Mouse (Mus musculus) cerebellum, adult 9-10 months (tissue): ENCODE data around the gene Ssh1.

Experiments used
- DNase-seq: peaks from one replicate; pipeline ENCODE4 v3.0.0; 2022

Ssh1 gene

DNA sequence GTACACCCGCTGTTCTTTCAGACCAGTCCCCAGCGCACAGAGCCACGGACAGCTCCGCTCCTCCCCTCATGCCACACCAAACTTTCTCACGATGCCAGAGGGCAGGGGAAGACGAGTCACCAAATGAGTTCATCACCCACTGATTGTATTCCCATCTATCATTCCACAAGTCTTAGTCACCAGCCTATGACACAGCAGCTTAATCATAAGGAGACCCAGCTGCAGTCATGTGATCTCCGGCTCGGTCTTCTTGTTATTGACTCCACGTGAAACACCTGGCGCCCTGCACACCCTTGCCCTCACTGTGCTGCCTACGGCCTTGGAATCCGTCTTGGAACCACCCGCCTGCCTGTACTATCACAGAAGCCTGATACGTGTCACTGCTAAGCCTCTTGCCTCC lies 28.7 kb downstream of the Ssh1 start:
- DNase-seq, result no peak

- no peak for DNase-seq
Observed at GRCm38 (mm10) chr5:113961776-113962175, 31.9 kb downstream of the Ssh1 start.

- DNase-seq, result no peak
Observed at GRCm38 (mm10) chr5:113960416-113960815, 33.3 kb downstream of the Ssh1 start.

- no peak for DNase-seq
Observed at GRCm38 (mm10) chr5:113959039-113959438, 34.7 kb downstream of the Ssh1 start.

GRCm38 (mm10) chr5:113956510-113956909 lies 37.2 kb downstream of the Ssh1 start:
- DNase-seq, result peak; percentile 84

DNA sequence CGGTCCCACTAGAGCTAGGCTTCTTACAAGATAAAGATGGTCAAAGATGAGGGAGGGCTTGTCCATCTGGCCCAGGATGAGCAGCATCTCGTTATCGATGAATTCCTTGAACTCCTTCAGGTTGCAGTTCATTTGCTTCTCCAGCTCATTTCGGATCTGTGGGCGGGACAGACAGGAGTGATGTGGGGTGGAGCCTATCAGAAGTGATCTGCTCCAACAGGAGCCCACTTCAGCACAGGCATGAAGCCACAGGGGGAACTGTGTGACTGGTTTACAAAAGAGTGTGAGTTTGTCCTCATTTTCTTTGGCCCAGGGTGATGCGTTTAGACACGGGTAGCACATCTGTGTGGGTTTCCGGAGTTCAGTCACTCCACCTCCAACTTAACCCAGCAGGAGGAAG lies 38.0 kb downstream of the Ssh1 start:
- no peak for DNase-seq

GRCm38 (mm10) chr5:113955281-113955680 lies 38.4 kb downstream of the Ssh1 start:
- peak; percentile 33 for DNase-seq

DNA sequence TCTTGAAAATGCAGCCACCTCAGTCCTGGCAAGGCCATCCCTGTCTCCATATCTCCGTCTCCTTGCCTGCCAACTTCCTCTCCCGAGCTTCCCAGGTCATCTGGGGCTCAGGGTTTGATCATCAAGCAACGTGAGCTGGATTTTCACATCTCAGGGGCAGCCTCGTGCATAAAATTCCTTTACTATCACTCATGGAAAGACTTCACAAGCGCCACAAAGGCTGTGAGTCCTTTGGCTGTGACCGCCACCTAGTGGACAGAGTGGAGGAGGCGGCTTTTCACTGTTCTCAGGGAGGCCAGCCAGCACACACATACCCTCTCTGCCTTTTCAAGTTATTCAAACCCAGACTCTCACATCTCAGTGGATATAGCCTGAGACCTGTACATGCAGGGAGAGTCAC lies 39.3 kb downstream of the Ssh1 start:
- peak; percentile 86 for DNase-seq

DNA sequence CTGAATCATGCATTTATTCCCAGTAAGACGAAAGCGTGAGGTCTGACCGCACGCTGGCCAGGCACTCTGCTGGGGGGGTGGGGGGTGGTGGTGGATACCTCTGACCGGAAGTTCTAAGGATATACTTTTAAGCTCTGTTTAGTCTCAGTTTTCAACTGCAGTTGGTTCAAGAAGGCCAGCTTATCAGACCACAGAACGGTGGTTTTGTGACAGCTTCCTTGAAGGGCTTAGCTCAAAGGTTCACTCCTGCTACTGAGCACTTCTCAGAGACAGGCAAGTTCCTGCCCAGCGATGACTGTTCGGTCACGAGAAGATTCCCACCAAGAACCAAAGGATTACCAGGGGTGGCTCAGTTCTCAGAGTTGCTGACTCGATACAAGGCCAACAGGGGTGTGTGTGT lies 41.2 kb downstream of the Ssh1 start:
- no peak for DNase-seq

- DNase-seq, result no peak
Observed at GRCm38 (mm10) chr5:113951693-113952071, 42.0 kb downstream of the Ssh1 start.

GRCm38 (mm10) chr5:113950786-113951692 lies 42.7 kb downstream of the Ssh1 start:
- peak; percentile 87 for DNase-seq

GRCm38 (mm10) chr5:113950133-113950532 lies 43.6 kb downstream of the Ssh1 start:
- peak; percentile 46 for DNase-seq

DNA sequence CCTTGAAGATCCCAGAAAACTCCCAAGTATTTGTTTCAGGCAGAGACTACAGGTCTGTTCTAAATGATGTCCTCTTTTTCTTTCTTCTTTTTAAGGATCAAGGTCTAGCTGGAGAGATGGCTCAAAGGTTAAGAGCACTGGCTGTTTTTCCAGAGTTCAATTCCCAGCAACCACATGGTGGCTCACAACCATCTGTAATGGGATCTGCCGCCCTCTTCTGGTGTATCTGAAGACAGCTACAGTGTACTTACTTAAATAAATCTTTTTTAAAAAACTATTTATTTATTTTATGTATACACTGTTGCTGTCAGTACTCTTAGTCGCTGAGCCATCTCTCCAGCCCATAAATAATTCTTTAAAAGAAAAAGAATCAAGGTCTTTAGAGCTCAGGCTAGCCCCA lies 46.4 kb downstream of the Ssh1 start:
- no peak for DNase-seq

DNA sequence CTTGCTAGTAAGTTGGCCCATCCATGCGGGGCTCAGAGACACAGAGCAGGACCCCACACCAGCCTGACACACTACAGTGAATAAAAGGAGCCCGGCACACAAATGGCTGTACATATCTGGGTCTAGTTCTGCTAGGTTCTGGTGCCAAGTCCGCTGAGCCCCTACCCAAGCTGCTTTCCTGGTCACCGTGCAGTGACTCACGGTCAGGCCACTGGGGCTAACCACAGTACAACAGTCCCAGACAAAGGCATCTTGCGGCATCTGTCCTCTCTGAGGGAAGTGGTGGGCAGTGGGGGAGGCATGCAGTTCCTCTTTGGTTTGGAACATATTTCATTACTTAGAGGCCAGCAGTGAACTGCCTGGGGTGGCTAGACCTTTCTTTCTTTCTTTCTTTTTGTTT lies 48.6 kb downstream of the Ssh1 start:
- DNase-seq, result no peak

GRCm38 (mm10) chr5:113943328-113943727 lies 50.4 kb downstream of the Ssh1 start:
- DNase-seq, result no peak

DNA sequence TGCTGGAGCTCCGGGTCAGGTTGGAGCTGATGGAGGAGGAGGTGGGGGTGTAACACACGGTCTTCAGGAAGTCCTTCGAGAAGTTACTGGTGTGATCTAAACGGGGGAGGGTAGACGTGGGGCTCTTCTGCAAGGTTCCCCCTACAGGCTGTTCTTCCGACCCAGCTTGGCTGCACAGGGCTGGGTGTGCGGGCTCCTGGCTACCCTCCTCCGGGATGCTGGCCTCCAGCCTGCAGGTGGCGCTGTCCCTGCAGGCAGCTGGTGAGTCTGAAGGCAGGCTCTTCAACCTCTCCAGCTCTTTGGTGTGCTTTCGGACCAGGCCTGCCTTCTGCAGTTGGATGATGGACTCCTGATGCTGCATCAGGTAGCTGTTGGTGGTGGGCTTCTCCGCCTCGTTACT lies 51.1 kb downstream of the Ssh1 start:
- no peak for DNase-seq

- DNase-seq, result no peak
Observed at GRCm38 (mm10) chr5:113939263-113939900, 54.3 kb downstream of the Ssh1 start.

- no peak for DNase-seq
Observed at GRCm38 (mm10) chr5:113937650-113938049, 56.0 kb downstream of the Ssh1 start.

DNA sequence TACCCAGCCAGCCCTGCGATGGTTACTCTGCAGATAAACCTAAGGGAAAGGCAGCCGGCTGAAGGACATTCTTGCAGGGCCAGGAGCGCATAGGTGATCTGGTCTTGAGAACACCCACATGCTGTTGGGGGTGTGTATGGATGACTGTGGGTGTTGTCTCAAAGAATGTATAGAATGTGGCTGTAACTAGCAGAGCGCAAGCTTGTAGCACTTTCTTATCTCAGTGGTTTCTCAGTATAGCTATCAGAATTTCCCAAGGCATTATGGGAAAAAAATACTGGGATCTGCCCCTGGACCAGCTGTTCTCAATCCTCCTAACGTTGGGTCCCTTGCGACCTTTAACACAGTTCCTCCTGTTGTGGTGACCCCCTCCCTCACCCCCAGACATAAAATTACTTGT lies 59.8 kb downstream of the Ssh1 start:
- DNase-seq, result no peak

DNA sequence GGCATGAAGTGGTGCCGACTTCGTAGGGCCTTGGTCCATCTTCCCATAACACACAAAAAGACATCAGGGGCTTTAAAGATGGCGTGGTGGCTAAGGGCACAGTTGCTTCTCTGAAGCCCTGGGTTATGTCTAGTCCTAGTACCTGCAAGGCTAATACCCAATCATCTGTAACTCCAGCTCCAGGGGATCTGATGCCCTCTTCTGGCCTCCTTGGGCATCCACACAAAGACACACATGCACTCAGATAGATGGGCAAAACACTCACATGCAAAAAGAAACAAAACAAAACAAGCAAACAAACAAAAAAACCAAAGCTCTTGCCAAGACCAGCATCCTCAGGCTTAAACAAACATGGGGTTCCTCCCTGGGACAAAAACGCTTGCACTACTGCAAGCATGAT lies 60.2 kb downstream of the Ssh1 start:
- no peak for DNase-seq

DNA sequence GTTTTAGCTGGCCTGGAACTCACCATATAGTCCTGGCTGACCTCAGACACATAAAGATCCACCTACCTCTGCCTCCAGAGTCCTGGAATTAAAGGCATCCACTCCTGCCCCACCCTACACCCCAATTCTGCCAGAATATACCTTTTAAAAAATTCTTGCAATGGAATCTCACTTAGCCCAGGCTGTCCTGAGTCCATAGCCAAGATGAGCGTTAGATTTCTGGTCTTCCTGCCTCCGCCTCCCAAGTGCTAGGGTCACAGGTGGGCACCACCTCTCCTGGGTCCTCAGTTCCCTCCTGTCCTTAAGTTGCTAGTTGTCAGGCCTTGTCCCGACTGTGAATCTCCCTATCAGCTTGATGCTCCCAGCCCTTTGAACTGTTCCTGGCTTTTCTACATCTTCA lies 61.4 kb downstream of the Ssh1 start:
- no peak for DNase-seq

DNA sequence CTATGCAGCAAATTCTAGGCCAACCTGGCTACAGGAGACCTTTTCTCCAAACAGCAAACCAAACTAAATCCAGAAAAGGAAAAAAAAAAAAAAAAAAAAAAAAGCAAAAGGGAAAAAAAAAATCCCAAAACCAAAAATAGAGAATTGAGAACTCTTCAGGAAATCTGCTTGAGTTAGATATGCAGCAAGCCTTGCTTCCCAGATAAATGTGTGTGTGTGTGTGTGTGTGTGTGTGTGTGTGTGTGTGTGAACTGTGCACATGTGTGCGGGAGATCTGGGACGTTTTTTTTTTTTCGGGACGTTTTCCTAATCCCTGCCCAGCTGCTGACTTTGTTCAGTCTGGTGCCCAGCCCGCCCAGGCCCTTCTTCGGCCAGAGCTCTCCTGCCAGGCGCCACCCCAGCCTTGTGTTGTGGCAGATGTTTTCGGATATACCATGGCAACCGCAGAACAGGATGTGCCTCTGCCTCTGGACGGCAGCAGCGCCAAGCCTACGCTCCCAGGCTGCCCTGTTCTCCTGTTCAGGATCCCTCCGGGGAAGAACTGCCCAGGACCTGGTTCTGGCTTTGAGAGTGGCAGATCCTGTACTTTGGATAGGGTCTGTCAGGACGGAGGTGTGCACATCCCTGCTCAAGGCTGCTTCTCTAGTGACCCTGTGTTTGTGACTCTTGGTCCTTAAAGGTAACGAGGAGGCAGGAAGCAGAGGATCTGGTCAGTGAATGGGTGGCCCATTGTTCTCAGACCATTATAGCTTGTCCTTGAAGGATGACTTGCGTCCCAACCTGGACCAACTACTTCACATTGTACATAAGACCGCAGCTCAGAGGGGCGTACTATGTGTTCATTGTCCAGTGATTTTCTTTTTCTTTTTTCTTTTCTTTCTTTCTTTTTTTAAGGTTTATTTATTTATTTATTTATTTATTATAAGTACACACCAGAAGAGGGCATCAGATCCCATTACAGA lies 62.8 kb downstream of the Ssh1 start:
- no peak for DNase-seq

DNA sequence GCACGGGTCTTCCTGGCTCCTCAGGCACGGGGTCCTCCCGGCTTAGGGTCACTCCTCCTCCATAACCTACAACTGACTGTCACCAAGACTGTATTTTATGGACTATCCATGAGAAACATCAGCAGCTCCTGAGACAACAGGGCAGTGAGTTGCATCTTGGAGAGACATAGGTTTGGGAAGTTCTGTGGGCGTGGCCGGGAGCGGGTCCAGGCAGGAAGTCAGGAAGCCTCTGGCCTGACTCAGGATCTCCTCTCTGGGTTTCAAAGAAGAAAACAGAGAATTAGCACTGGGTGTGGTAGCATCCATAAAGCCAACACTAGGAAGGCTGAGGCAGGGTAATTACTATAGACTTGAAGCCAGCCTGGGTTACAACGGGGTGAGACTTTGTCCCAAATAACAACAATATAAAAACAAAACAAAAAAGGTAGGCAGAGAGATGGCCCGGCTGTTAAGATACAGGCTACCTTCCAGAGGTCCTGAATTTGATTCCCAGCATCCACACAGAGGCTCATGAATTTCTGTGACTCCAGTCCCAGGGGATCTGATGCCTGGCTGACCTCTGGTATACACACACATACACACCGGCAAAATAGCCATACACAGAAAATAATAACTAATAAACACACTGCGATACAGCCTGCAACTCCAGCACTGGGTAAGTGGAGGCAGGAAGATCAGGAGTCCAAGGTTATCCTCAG lies 63.6 kb downstream of the Ssh1 start:
- no peak for DNase-seq
